Mouse (Mus musculus) liver, embryonic 14.5 days (tissue): ENCODE measurements around the gene Kdm5b. TPM values are rescaled to one million over a fixed set of nuclear protein-coding genes. Genes with fewer than 3 reads are reported as not detected.

Experiments used
- ATAC-seq: fragments of 200-750 bp; cut with Nextera tagmentation; 2 replicates; pipeline ENCODE4 v1.8.0; 2017; ENCODE audit warnings: moderate number of reproducible peaks, mild to moderate bottlenecking, moderate library complexity; ENCODE audit not compliant: insufficient read depth
- DNase-seq, 3 experiments: peaks; one replicate each; pipeline ENCODE4 v3.0.0-alpha.2; 2012 to 2013; ENCODE audit warnings: low read depth in 3 of 3, low spot score in 3 of 3
- H3K27ac ChIP-seq: fragments of 300-500 bp; sonication (generic); 2 replicates; pipeline ENCODE4 v1.5.1; 2014; ENCODE audit warnings: moderate library complexity, mild to moderate bottlenecking, control low read depth, inconsistent platforms
- H3K27me3 ChIP-seq: fragments of 300-500 bp; sonication (generic); 2 replicates; pipeline ENCODE4 v1.6.1; 2014; ENCODE audit warnings: mild to moderate bottlenecking, low read length, moderate library complexity; ENCODE audit not compliant: control insufficient read depth, insufficient read depth
- H3K36me3 ChIP-seq: fragments of 300-500 bp; sonication (generic); replicated peaks from 2 replicates; pipeline ENCODE4 v1.6.1; 2014; ENCODE audit warnings: low read depth; ENCODE audit not compliant: control insufficient read depth, insufficient read depth
- H3K4me1 ChIP-seq, 2 experiments: fragments of 200-500 bp in 1 of 2; fragments of 300-500 bp in 1 of 2; sonication (generic) in 1 of 2; replicated peaks; 2 replicates each; pipeline ENCODE4 v1.6.1; 2012 to 2014; ENCODE audit warnings: antibody characterized with exemption in 1 of 2, inconsistent platforms in 1 of 2, low read length in 1 of 2; ENCODE audit not compliant: control insufficient read depth in 2 of 2, insufficient read depth in 2 of 2
- H3K4me2 ChIP-seq: fragments of 300-500 bp; sonication (generic); 2 replicates; pipeline ENCODE4 v1.6.1; 2014; ENCODE audit warnings: low read depth, mild to moderate bottlenecking, control low read depth, moderate library complexity
- H3K4me3 ChIP-seq, 2 experiments: fragments of 200-500 bp in 1 of 2; fragments of 300-500 bp in 1 of 2; sonication (generic) in 1 of 2; 2 replicates each; pipeline ENCODE4 v1.5.1; 2012 to 2014; ENCODE audit warnings: low read depth in 2 of 2, low read length in 2 of 2, mild to moderate bottlenecking in 2 of 2, control low read depth in 1 of 2, inconsistent platforms in 1 of 2, moderate library complexity in 1 of 2; ENCODE audit not compliant: insufficient read depth in 1 of 2
- H3K9ac ChIP-seq: fragments of 300-500 bp; sonication (generic); replicated peaks from 2 replicates; pipeline ENCODE4 v1.6.1; 2014; ENCODE audit warnings: mild to moderate bottlenecking, control low read depth, moderate library complexity
- H3K9me3 ChIP-seq: fragments of 300-500 bp; sonication (generic); 2 replicates; pipeline ENCODE4 v1.6.1; 2016; ENCODE audit warnings: low read length, mixed read lengths; ENCODE audit not compliant: control insufficient read depth
- CTCF ChIP-seq: IDR thresholded peaks from 2 replicates; pipeline ENCODE4 v1.5.1; 2016; ENCODE audit warnings: antibody characterized with exemption, low read depth, control low read depth
- EP300 ChIP-seq: IDR thresholded peaks from 2 replicates; pipeline ENCODE4 v1.6.1; 2016; ENCODE audit warnings: antibody characterized with exemption, low read depth
- WGBS: fragments of 180-500 bp; shearing (Covaris S2); extraction: QIAGEN DNeasy Blood & Tissue Kit; methylation state at CpG from one replicate; pipeline ENCODE4 v1.1.7; 2014; ENCODE audit not compliant: insufficient replicate concordance; 5-methylcytosine and 5-hydroxymethylcytosine counted together
- polyA plus RNA-seq, 2 experiments: library from polyadenylated mRNA; depleted of rRNA in 1 of 2; stranded (reverse) in 1 of 2; unstranded in 1 of 2; fragments of >200 nt; fragmentation: Nextera tagmentation in 1 of 2; extraction: Ambion mirVana in 1 of 2; gene quantifications; 2 replicates each; pipeline versions ENCODE4 v1.2.1 to v1.2.3; 2012 to 2014

Gene Kdm5b
- polyA plus RNA-seq, 2 experiments = 1.8 to 4.2 TPM

- Histone ChIP-seq H3K27ac (no peak overlapping the region), H3K4me3 (no peak overlapping the region), H3K36me3 (no peaks in the 10 kb centered on the region), H3K27me3 (no peaks in the 10 kb centered on the region), H3K9ac (no peak overlapping the region), H3K4me1 (peaks cover 3 to 4% of the 10 kb centered on the region in 2 experiments; a peak in 3 of 4 replicates), H3K9me3 (no peaks in the 10 kb centered on the region; the same call in 1 of the 2 replicates), H3K4me2 (no peak overlapping the region)
- 80% methylated on average over 10 of the region's 10 CpGs for WGBS
- TF ChIP-seq EP300 = no peak
- TF ChIP-seq CTCF = no peak
- ATAC-seq (no peak), DNase-seq (no peak)
Observed at GRCm38 (mm10) chr1:134540610-134541009, 19.4 kb upstream of the Kdm5b start.

DNA sequence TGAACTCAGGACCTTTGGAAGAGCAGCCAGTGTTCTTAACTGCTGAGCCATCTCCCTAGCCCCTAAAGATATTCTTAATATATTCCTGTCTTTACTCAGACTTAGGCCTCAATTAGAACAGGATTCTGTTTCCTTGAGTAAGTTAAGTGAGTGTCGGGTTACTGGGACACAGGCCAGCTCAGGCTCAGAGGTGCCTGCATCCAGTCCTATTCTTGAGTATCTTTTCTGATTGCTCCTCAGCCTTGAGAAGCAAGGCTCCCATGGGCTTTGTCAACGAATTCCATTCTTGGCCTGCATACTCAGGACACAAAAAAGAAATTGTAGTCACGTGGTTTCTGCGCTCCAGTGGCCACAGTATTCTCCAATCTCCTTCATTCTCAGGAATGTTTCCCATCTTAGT is 11.7 kb upstream of the Kdm5b start:
- no peaks in the 10 kb centered on the region for H3K36me3 ChIP-seq
- H3K4me1 ChIP-seq = no peaks in the 10 kb centered on the region
- H3K9ac ChIP-seq = no peak overlapping the region
- no peak overlapping the region for H3K4me3 ChIP-seq
- no peak overlapping the region for H3K4me2 ChIP-seq
- TF ChIP-seq CTCF = no peak
- TF ChIP-seq EP300 = no peak
- no peak overlapping the region for H3K27ac ChIP-seq
- no peaks in the 10 kb centered on the region for H3K27me3 ChIP-seq
- DNase-seq (no peak), ATAC-seq (no peak)
- H3K9me3 ChIP-seq = no peaks in the 10 kb centered on the region; the same call in 1 of the 2 replicates
- WGBS = 70% methylated on average over 4 of the region's 4 CpGs

- Histone ChIP-seq H3K9me3 (no peaks in the 10 kb centered on the region; the same call in 1 of the 2 replicates), H3K27me3 (no peaks in the 10 kb centered on the region), H3K4me1 (no peaks in the 10 kb centered on the region), H3K36me3 (no peaks in the 10 kb centered on the region), H3K9ac (no peak within 1 kb of the TSS), H3K4me3 (no peak within 1 kb of the TSS), H3K4me2 (no peak within 1 kb of the TSS), H3K27ac (no peak within 1 kb of the TSS)
- 20% methylated on average over 7 of the region's 7 CpGs for WGBS
- DNase-seq (no peak), ATAC-seq (no peak)
- TF ChIP-seq CTCF (no peak), EP300 (no peak)
Observed at GRCm38 (mm10) chr1:134549632-134550132, 10.3 kb upstream of the Kdm5b start, which contains the start of gene Mgat4e. Gene Mgat4e, minus strand, starts transcription at chr1:134549682.

DNA sequence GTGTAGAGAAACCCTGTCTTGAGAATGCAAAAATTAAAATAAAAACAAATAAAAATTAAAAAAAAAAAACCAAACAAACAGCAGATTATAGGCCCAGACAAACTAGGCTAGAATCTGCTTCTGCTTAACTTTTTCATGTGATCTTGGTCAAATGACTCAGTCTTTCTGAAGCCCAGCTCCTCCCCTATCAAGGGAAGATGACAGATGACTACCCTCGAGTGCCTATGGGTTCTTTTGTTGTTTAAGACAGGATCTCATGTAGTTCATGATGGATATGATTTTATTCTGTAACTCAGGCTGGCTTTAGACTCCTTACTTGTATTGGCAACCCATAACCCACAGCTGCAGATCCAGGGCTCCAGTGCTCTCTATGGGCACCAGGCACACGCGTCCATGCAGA is 8.1 kb upstream of the Kdm5b start:
- Histone ChIP-seq H3K4me2 (no peak overlapping the region), H3K27ac (no peak overlapping the region), H3K27me3 (no peaks in the 10 kb centered on the region), H3K9ac (no peak overlapping the region), H3K4me1 (peaks cover 11 to 12% of the 10 kb centered on the region in 2 experiments), H3K9me3 (no peaks in the 10 kb centered on the region), H3K36me3 (no peaks in the 10 kb centered on the region), H3K4me3 (no peak overlapping the region)
- 63% methylated on average over 3 of the region's 3 CpGs for WGBS
- no peak for TF ChIP-seq EP300
- TF ChIP-seq CTCF = no peak
- ATAC-seq (no peak), DNase-seq (no peak)

- Histone ChIP-seq H3K9ac (no peak overlapping the region), H3K9me3 (no peaks in the 10 kb centered on the region), H3K27me3 (no peaks in the 10 kb centered on the region), H3K27ac (no peak overlapping the region), H3K4me2 (no peak overlapping the region), H3K4me1 (peaks cover 12 to 15% of the 10 kb centered on the region in 2 experiments), H3K36me3 (no peaks in the 10 kb centered on the region), H3K4me3 (no peak overlapping the region)
- WGBS = 66% methylated on average over 3 of the region's 3 CpGs
- DNase-seq (no peak), ATAC-seq (no peak)
- no peak for TF ChIP-seq CTCF
- TF ChIP-seq EP300 = no peak
Observed at GRCm38 (mm10) chr1:134552396-134552795, 7.6 kb upstream of the Kdm5b start.
